Mouse (Mus musculus) thymus, adult 2 months (tissue): ENCODE measurements around the gene Il25. TPM values are rescaled to one million over a fixed set of nuclear protein-coding genes. Genes with fewer than 3 reads are reported as not detected.

Experiments
- DNase-seq: peaks from one replicate; pipeline ENCODE4 v3.0.0; 2021
- H3K27ac ChIP-seq: fragments of 200-500 bp; 2 replicates; pipeline ENCODE4 v1.5.1; 2012; ENCODE audit warnings: low read length, control low read depth; ENCODE audit not compliant: control insufficient read depth, insufficient read depth
- H3K27me3 ChIP-seq: fragments of 200-500 bp; 2 replicates; pipeline ENCODE4 v1.6.1; 2012; ENCODE audit warnings: mild to moderate bottlenecking, low read length, moderate library complexity, mixed read lengths; ENCODE audit not compliant: control insufficient read depth, insufficient read depth
- H3K36me3 ChIP-seq: fragments of 200-500 bp; 2 replicates; pipeline ENCODE4 v1.6.1; 2012; ENCODE audit warnings: mild to moderate bottlenecking, low read length, moderate library complexity; ENCODE audit not compliant: control insufficient read depth, insufficient read depth
- H3K4me1 ChIP-seq: fragments of 200-500 bp; replicated peaks from 2 replicates; pipeline ENCODE4 v1.6.1; 2012; ENCODE audit warnings: low read length; ENCODE audit not compliant: control insufficient read depth, insufficient read depth
- H3K4me3 ChIP-seq: fragments of 200-500 bp; 2 replicates; pipeline ENCODE4 v1.5.1; 2012; ENCODE audit warnings: mild to moderate bottlenecking, low read length, control low read depth, moderate library complexity; ENCODE audit not compliant: control insufficient read depth, insufficient read depth
- CTCF ChIP-seq: fragments of 200-500 bp; IDR thresholded peaks from 2 replicates; pipeline ENCODE4 v1.5.1; 2012; ENCODE audit warnings: mild to moderate bottlenecking, control low read depth, low read length, moderate library complexity, borderline replicate concordance; ENCODE audit not compliant: control insufficient read depth, poor library complexity, insufficient read depth; ENCODE audit errors: extremely low read depth
- POLR2A ChIP-seq: fragments of 200-500 bp; IDR thresholded peaks from 2 replicates; pipeline ENCODE4 v1.6.1; 2012; ENCODE audit warnings: mild to moderate bottlenecking, low read length, control low read depth, moderate library complexity; ENCODE audit not compliant: control insufficient read depth, poor library complexity, insufficient read depth; ENCODE audit errors: extremely low read depth
- WGBS: fragments of 180-500 bp; shearing (Covaris S2); methylation state at CpG from one replicate; pipeline ENCODE4 v1.1.7; 2018; 5-methylcytosine and 5-hydroxymethylcytosine counted together
- polyA plus RNA-seq: library from polyadenylated mRNA; depleted of rRNA; stranded (reverse); fragments of >200 nt; gene quantifications from 2 replicates; pipeline ENCODE4 v1.2.3, GENCODE M21; 2012

Gene Il25
- polyA plus RNA-seq, 1 experiment: 0.50 TPM

GRCm38 (mm10) chr14:54912109-54912850, 20.2 kb upstream of the Il25 start:
- H3K4me3 ChIP-seq: peak overlapping the region; percentile 80
- WGBS: 14% methylated on average over 58 of the region's 69 CpGs
- H3K27me3 ChIP-seq: no peaks in the 10 kb centered on the region
- no peak for DNase-seq
- peaks cover 5% of the 10 kb centered on the region; the same call in 1 of the 2 replicates for H3K4me1 ChIP-seq
- TF ChIP-seq CTCF (no peak), POLR2A (no peak)
- no peaks in the 10 kb centered on the region for H3K36me3 ChIP-seq
- H3K27ac ChIP-seq: no peak overlapping the region

- Histone ChIP-seq H3K27me3 (no peaks in the 10 kb centered on the region), H3K27ac (no peak within 1 kb of the TSS), H3K4me3 (peak within 1 kb of the TSS; percentile 80), H3K36me3 (no peaks in the 10 kb centered on the region), H3K4me1 (peaks cover 5% of the 10 kb centered on the region; the same call in 1 of the 2 replicates)
- TF ChIP-seq POLR2A: no peak; the same call in 1 of the 2 replicates
- TF ChIP-seq CTCF: no peak
- DNase-seq: peak; percentile 52
- under 1% methylated on average over 26 of the region's 28 CpGs for WGBS
Observed at GRCm38 (mm10) chr14:54912886-54913285, 19.6 kb upstream of the Il25 start, which contains the start of gene Slc22a17. Gene Slc22a17 (minus strand): TSS chr14:54913132.

- no peak overlapping the region for H3K27ac ChIP-seq
- H3K36me3 ChIP-seq: no peaks in the 10 kb centered on the region
- WGBS: 23% methylated on average over 10 of the region's 10 CpGs
- H3K27me3 ChIP-seq: no peaks in the 10 kb centered on the region
- H3K4me1 ChIP-seq: peaks cover 5% of the 10 kb centered on the region; the same call in 1 of the 2 replicates
- no peak overlapping the region for H3K4me3 ChIP-seq
- no peak for DNase-seq
- TF ChIP-seq POLR2A: no peak
Observed at GRCm38 (mm10) chr14:54913343-54913742, 19.2 kb upstream of the Il25 start.

- Histone ChIP-seq H3K36me3 (no peaks in the 10 kb centered on the region), H3K4me1 (no peaks in the 10 kb centered on the region), H3K27ac (no peak overlapping the region), H3K4me3 (no peak overlapping the region), H3K27me3 (no peaks in the 10 kb centered on the region)
- 93% methylated on average over 16 of the region's 16 CpGs for whole genome bisulfite sequencing
- no peak for DNase-seq
- TF ChIP-seq POLR2A: no peak
- no peak for TF ChIP-seq CTCF
Observed at GRCm38 (mm10) chr14:54920076-54920685, 12.3 kb upstream of the Il25 start.

- no peaks in the 10 kb centered on the region for H3K4me1 ChIP-seq
- 89% methylated on average over 7 of the region's 7 CpGs for WGBS
- no peak overlapping the region for H3K27ac ChIP-seq
- DNase-seq: no peak
- H3K36me3 ChIP-seq: no peaks in the 10 kb centered on the region
- no peak overlapping the region for H3K4me3 ChIP-seq
- H3K27me3 ChIP-seq: peaks cover 10% of the 10 kb centered on the region
- no peak for TF ChIP-seq CTCF
- no peak for TF ChIP-seq POLR2A
Observed at GRCm38 (mm10) chr14:54924641-54925348, 7.7 kb upstream of the Il25 start.

- Histone ChIP-seq H3K4me3 (peak within 1 kb of the TSS; percentile 11), H3K4me1 (no peaks in the 10 kb centered on the region), H3K36me3 (no peaks in the 10 kb centered on the region), H3K27ac (peak within 1 kb of the TSS; percentile 4; the same call in 1 of the 2 replicates), H3K27me3 (peaks cover 10% of the 10 kb centered on the region)
- DNase-seq: no peak
- TF ChIP-seq POLR2A: no peak
- TF ChIP-seq CTCF: no peak
- 15% methylated on average over 57 of the region's 57 CpGs for WGBS
Observed at GRCm38 (mm10) chr14:54925349-54926342, 6.8 kb upstream of the Il25 start, which contains the start of gene Efs. Gene Efs (minus strand): TSS chr14:54926126.
